14 mouse cellular contexts compared by ENCODE assay signal in the genomic region with DNA sequence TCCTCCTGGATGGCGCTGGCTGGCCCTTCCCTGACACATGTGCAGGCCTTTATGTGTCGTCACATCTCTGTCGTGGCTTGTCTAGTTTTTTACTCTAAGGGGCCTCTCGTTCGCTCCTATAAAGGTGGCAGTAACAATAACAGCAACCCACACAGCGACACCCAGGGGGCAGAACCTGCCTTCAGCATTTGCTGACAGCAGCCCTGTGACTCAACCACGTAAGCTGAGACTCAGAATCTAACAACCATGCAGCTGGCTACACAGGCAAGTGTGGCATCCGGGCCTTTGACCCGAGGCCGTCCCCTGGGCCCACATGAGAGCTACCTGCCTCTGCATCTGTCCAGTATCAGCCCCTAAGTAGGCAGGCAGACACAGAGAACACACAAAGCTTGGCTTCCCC. TPM values are rescaled to one million over a fixed set of nuclear protein-coding genes. Genes with fewer than 3 reads are reported as not detected.
A peak's percentile ranks its signal among the peaks of the same experiment; 100 is the strongest.
DNase-seq lines count a peak whose midpoint lies in the region; ATAC-seq and TF ChIP-seq lines count a peak whose summit lies in the region.
"Had no signal": no experiment of that assay in that cellular context is flagged by ENCODE, and none has a peak within 500 bp of the region (broad histone marks: within the 10 kb centered on the region; RNA-seq: fewer than 3 reads in every experiment).

No protein-coding gene starts in this region.

- H3K36me3 ChIP-seq in liver, embryonic 12.5 days = peaks cover 97% of the 10 kb centered on the region
- peaks cover 23% of the 10 kb centered on the region for H3K36me3 ChIP-seq in liver, embryonic 11.5 days (ENCODE audit: control insufficient read depth, insufficient read depth, low read length)
- H3K36me3 ChIP-seq in myocyte (ENCODE audit: control insufficient read depth, insufficient read depth) = peaks cover 10% of the 10 kb centered on the region
- peaks cover 7% of the 10 kb centered on the region for H3K36me3 ChIP-seq in midbrain, postnatal 0 days (ENCODE audit: insufficient read depth, low read length)

- TF ChIP-seq CTCF in midbrain, postnatal 0 days (IDR thresholded peaks at IDR 0.05) = no peak

- no peak overlapping the region for H3K9ac ChIP-seq in liver, embryonic 12.5 days
- no peak overlapping the region for H3K9ac ChIP-seq in liver, embryonic 11.5 days (ENCODE audit: low read depth, low read length)
- no peak overlapping the region for H3K9ac ChIP-seq in midbrain, postnatal 0 days (replicated peaks; ENCODE audit: low read length, poor library complexity, severe bottlenecking)
- H3K9ac ChIP-seq: forebrain, postnatal 0 days; liver, embryonic 13.5 days had no signal

- no peak overlapping the region for H3K4me2 ChIP-seq in liver, embryonic 12.5 days
- H3K4me2 ChIP-seq in liver, embryonic 11.5 days = no peak overlapping the region
- H3K4me2 ChIP-seq in myocyte (ENCODE audit: low read depth) = no peak overlapping the region
- H3K4me2 ChIP-seq in midbrain, postnatal 0 days (ENCODE audit: low read depth, low read length, poor library complexity, severe bottlenecking) = no peak overlapping the region
- H3K4me2 ChIP-seq: liver, embryonic 13.5 days had no signal

- H3K27me3 ChIP-seq in liver, embryonic 12.5 days (replicated peaks) = no peaks in the 10 kb centered on the region
- no peaks in the 10 kb centered on the region for H3K27me3 ChIP-seq in liver, embryonic 11.5 days (replicated peaks; ENCODE audit: control insufficient read depth, insufficient read depth, low read length)
- H3K27me3 ChIP-seq in myocyte (ENCODE audit: control insufficient read depth, insufficient read depth, insufficient read length) = no peaks in the 10 kb centered on the region
- no peaks in the 10 kb centered on the region for H3K27me3 ChIP-seq in midbrain, postnatal 0 days (ENCODE audit: insufficient read depth, low read length)
- H3K27me3 ChIP-seq: liver, embryonic 13.5 days had no signal

- H3K79me2 ChIP-seq in myocyte (ENCODE audit: control insufficient read depth, insufficient read depth) = no peaks in the 10 kb centered on the region

- no peak overlapping the region for H3ac ChIP-seq in myocyte (ENCODE audit: control insufficient read depth, insufficient read length)

- TF ChIP-seq POLR2A in myocyte (IDR thresholded peaks at IDR 0.05; ENCODE audit: insufficient read length, low read depth) = no peak

- WGBS in liver, embryonic 12.5 days (ENCODE audit: insufficient replicate concordance) = 81% methylated on average over 10 of the region's 10 CpGs
- WGBS in liver, embryonic 11.5 days = 84% methylated on average over 10 of the region's 10 CpGs
- 88% methylated on average over 10 of the region's 10 CpGs for WGBS in midbrain, postnatal 0 days

- H3K9me3 ChIP-seq in liver, embryonic 12.5 days (replicated peaks) = no peaks in the 10 kb centered on the region
- no peaks in the 10 kb centered on the region for H3K9me3 ChIP-seq in liver, embryonic 11.5 days (ENCODE audit: control insufficient read depth, low read length)
- H3K9me3 ChIP-seq in midbrain, postnatal 0 days (ENCODE audit: low read length) = no peaks in the 10 kb centered on the region
- H3K9me3 ChIP-seq: liver, embryonic 13.5 days had no signal

- H3K4me1 ChIP-seq in liver, embryonic 12.5 days = 0 out of 2 replicates have a peak, but pooled peaks cover 4% of the 10 kb centered on the region
- no peaks in the 10 kb centered on the region for H3K4me1 ChIP-seq in liver, embryonic 11.5 days (replicated peaks; ENCODE audit: control insufficient read depth, insufficient read depth, low read length)
- no peaks in the 10 kb centered on the region for H3K4me1 ChIP-seq in midbrain, postnatal 0 days (ENCODE audit: insufficient read depth, low read length)

- 0 out of 2 replicates have a peak overlapping the region, but pooled peaks have one; percentile 22 for H3K27ac ChIP-seq in liver, embryonic 12.5 days
- no peak overlapping the region for H3K27ac ChIP-seq in liver, embryonic 11.5 days (ENCODE audit: low read depth, low read length)
- H3K27ac ChIP-seq in midbrain, postnatal 0 days (ENCODE audit: low read depth, low read length) = no peak overlapping the region
- H3K27ac ChIP-seq: liver, embryonic 13.5 days had no signal

- ATAC-seq in liver, embryonic 12.5 days = no peak
- no peak for ATAC-seq in liver, embryonic 11.5 days (replicated peaks; ENCODE audit: low FRiP score)
- ATAC-seq in midbrain, postnatal 0 days (ENCODE audit: low FRiP score) = no peak
- ATAC-seq: forebrain, postnatal 0 days had no signal

- no peak overlapping the region for H3K4me3 ChIP-seq in liver, embryonic 12.5 days
- no peak overlapping the region for H3K4me3 ChIP-seq in liver, embryonic 11.5 days (ENCODE audit: low read depth, low read length)
- no peak overlapping the region for H3K4me3 ChIP-seq in myocyte
- H3K4me3 ChIP-seq in midbrain, postnatal 0 days (ENCODE audit: low read depth, low read length) = no peak overlapping the region
- H3K4me3 ChIP-seq: liver, embryonic 13.5 days had no signal

- no peak for DNase-seq in liver, embryonic 11.5 days (ENCODE audit: low spot score)
- DNase-seq in ES-CJ7 (ENCODE audit: low read depth, low spot score) = peak; percentile 54
- DNase-seq in brain, adult 2 months (ENCODE audit: low read depth, low spot score) = peak; percentile 30
- no peak for DNase-seq in midbrain, postnatal 0 days (ENCODE audit: low spot score)
- no peak for DNase-seq in spleen, postnatal 4 days (ENCODE audit: low spot score in 2 of 2)
- no peak for DNase-seq in kidney, postnatal 10 days
- DNase-seq: adrenal gland, postnatal 36 days; cerebellum, postnatal 25 days; forebrain, postnatal 0 days; gastrocnemius, postnatal 36 days; kidney, adult 2 months; liver, embryonic 13.5 days had no signal

TF ChIP-seq in myocyte, 11 proteins besides CTCF, POLR2A, EP300 and RAD21:
- TF ChIP-seq TCF3 (IDR thresholded peaks at IDR 0.05; ENCODE audit: insufficient read length, low read depth) (no peak), POLR2AphosphoS2 (IDR thresholded peaks at IDR 0.05; ENCODE audit: insufficient read length, low read depth) (no peak), MYOG (IDR thresholded peaks at IDR 0.05; ENCODE audit: control insufficient read depth in 1 of 3, insufficient read depth in 1 of 3, insufficient read length in 2 of 3, low read depth in 2 of 3) (peak in 2 of 3 experiments; percentile 34 to 75), USF1 (IDR thresholded peaks at IDR 0.05; ENCODE audit: low read depth) (no peak), MYOD1 (IDR thresholded peaks at IDR 0.05; ENCODE audit: control insufficient read depth in 1 of 3, insufficient read length in 2 of 3, low read depth in 2 of 3) (peak in 2 of 3 experiments; percentile 43 to 48), SRF (IDR thresholded peaks at IDR 0.05; ENCODE audit: control insufficient read depth, insufficient read length, low read depth) (no peak), TCF12 (IDR thresholded peaks at IDR 0.05; ENCODE audit: insufficient read depth, poor library complexity, severe bottlenecking) (no peak), REST (IDR thresholded peaks at IDR 0.05; ENCODE audit: insufficient read depth, insufficient read length) (no peak), E2F4 (IDR thresholded peaks at IDR 0.05; ENCODE audit: insufficient read depth) (no peak), CEBPB (IDR thresholded peaks at IDR 0.05; ENCODE audit: insufficient read depth, poor library complexity, severe bottlenecking) (no peak), MAX (IDR thresholded peaks at IDR 0.05; ENCODE audit: low read depth) (no peak)
TF ChIP-seq in myocyte: peak in this region for 2.

RNA-seq across cellular contexts. Expression of gene Xpnpep1, which starts 18.5 kb away (rescaled TPM):
- polyA plus RNA-seq in liver, embryonic 12.5 days (2016; fragmentation: Nextera tagmentation; extraction: Ambion mirVana) = 124 and 133 TPM in 2 replicates
- polyA plus RNA-seq in liver, embryonic 11.5 days (2014; fragmentation: Nextera tagmentation; extraction: Ambion mirVana) = 180 and 196 TPM in 2 replicates
- 172 TPM for polyA plus RNA-seq in myocyte (2012; fragmentation: generic; extraction: Trizol)
- total RNA-seq in midbrain, postnatal 0 days (2014; rRNA removed) = 74.8 and 91.0 TPM in 2 replicates
- 108 and 110 TPM in 2 replicates for polyA plus RNA-seq in midbrain, postnatal 0 days (2015; fragmentation: Nextera tagmentation; extraction: Ambion mirVana)

Comparison
In these comparisons a context has a peak if more than half of its experiments do, and no peak if none do; other contexts are left out.
1. DNase-seq: peak in ES-CJ7 (single experiment) and brain, adult 2 months (single experiment); none in liver, embryonic 11.5 days (single experiment), midbrain, postnatal 0 days (single experiment), spleen, postnatal 4 days (0 of 2) and kidney, postnatal 10 days (single experiment).